Mouse (Mus musculus): Measurements from ENCODE around the gene Tspoap1. TPM values are rescaled to one million over a fixed set of nuclear protein-coding genes. Genes with fewer than 3 reads are reported as not detected.

The Tspoap1 gene
- total and polyA plus RNA-seq, 3 experiments, result 12.3 to 36.9 (median 12.8) TPM

GRCm38 (mm10) chr11:87748132-87749119 is 11.9 kb upstream of the Tspoap1 start:
- in situ Hi-C loops (cut with MboI; ENCODE audit: low pct_ligation_motif_present, low pct_unique_long_range_greater_than_20kb, low sequenced_read_pairs), result no loop called here
- H3K27me3 ChIP-seq (replicated peaks), result no peaks in the 10 kb centered on the region
- H3K9ac ChIP-seq (ENCODE audit: insufficient read depth, low read depth), result peak overlapping the region; percentile 84
- dilution Hi-C loops (cut with MboI; ENCODE audit: extremely low pct_ligation_motif_present, extremely low pct_unique_long_range_greater_than_20kb, low sequenced_read_pairs), result no loop called here
- H3K36me3 ChIP-seq (replicated peaks in 1 of 2; ENCODE audit: control insufficient read depth in 1 of 2, insufficient read depth in 1 of 2, low read length in 1 of 2), result peaks cover 5 to 8% of the 10 kb centered on the region in 2 experiments
- peaks cover 37 to 81% of the 10 kb centered on the region in 2 experiments for H3K4me1 ChIP-seq (ENCODE audit: control insufficient read depth in 1 of 2, insufficient read depth in 2 of 2)
- H3K9me3 ChIP-seq (replicated peaks; ENCODE audit: low read length), result no peaks in the 10 kb centered on the region
- DNase-seq (ENCODE audit: extremely low read depth), result peak; percentile 97
- H3K27ac ChIP-seq (ENCODE audit: insufficient read depth, low read depth), result peak overlapping the region; percentile 96
- H3K4me2 ChIP-seq (ENCODE audit: insufficient read depth, low read depth, poor library complexity, severe bottlenecking), result peak overlapping the region; percentile 49
- peak overlapping the region; percentile 30 to 51 (median 39) for H3K4me3 ChIP-seq (replicated peaks in 1 of 3; ENCODE audit: low read depth in 2 of 3, low read length in 2 of 3, poor library complexity in 1 of 3)
- 0 out of 2 replicates have a peak, but pooled peaks cover 13% of the 10 kb centered on the region for H3K79me2 ChIP-seq (replicated peaks; ENCODE audit: control insufficient read depth, extremely low read depth, insufficient read depth, poor library complexity, severe bottlenecking)
- no peak; the same call in 1 of the 2 replicates for TF ChIP-seq SMC3 (IDR thresholded peaks at IDR 0.05; ENCODE audit: low read depth, low read length)
- peak; percentile 41 for TF ChIP-seq HCFC1 (IDR thresholded peaks at IDR 0.05; ENCODE audit: low read depth, low read length)
- peak; percentile 47; the same call in 1 of the 2 replicates for TF ChIP-seq NRF1 (IDR thresholded peaks at IDR 0.05; ENCODE audit: low read depth, low read length)
- peak; percentile 47; the same call in 1 of the 2 replicates for TF ChIP-seq CHD2 (IDR thresholded peaks at IDR 0.05; ENCODE audit: low read length)
- peak; percentile 94 for TF ChIP-seq CHD1 (IDR thresholded peaks at IDR 0.05; ENCODE audit: low read depth, low read length)
- TF ChIP-seq MAX (IDR thresholded peaks at IDR 0.05; ENCODE audit: low read length), result 0 out of 2 replicates have a peak, but pooled peaks have one; percentile 27
- no peak for TF ChIP-seq GABPA (IDR thresholded peaks at IDR 0.05; ENCODE audit: insufficient replicate concordance, low read depth, low read length)
- peak; percentile 95 for TF ChIP-seq POLR2AphosphoS2 (IDR thresholded peaks at IDR 0.05; ENCODE audit: low read depth, low read length)
- TF ChIP-seq CTCF (conservative IDR thresholded peaks at IDR 0.05 in 1 of 2, IDR thresholded peaks at IDR 0.05 in 1 of 2; ENCODE audit: low read depth in 2 of 2, low read length in 2 of 2), result no peak
- peak; percentile 28; the same call in 1 of the 2 replicates for TF ChIP-seq E2F4 (IDR thresholded peaks at IDR 0.05; ENCODE audit: insufficient replicate concordance, low read depth, low read length)
- TF ChIP-seq NELFE (IDR thresholded peaks at IDR 0.05; ENCODE audit: low read depth, low read length), result peak; percentile 90
- TF ChIP-seq ZC3H11A (IDR thresholded peaks at IDR 0.05; ENCODE audit: low read depth, low read length), result 0 out of 2 replicates have a peak, but pooled peaks have one; percentile 3
- TF ChIP-seq JUND (conservative IDR thresholded peaks at IDR 0.05; ENCODE audit: low read depth, low read length), result 0 out of 2 replicates have a peak, but pooled peaks have one; percentile 10
- TF ChIP-seq JUN (IDR thresholded peaks at IDR 0.05; ENCODE audit: insufficient read depth, low read depth, low read length), result no peak
- no peak for TF ChIP-seq PAX5 (IDR thresholded peaks at IDR 0.05; ENCODE audit: low read length)
- TF ChIP-seq BHLHE40 (IDR thresholded peaks at IDR 0.05; ENCODE audit: low read depth, low read length), result peak; percentile 64
- TF ChIP-seq SIN3A (IDR thresholded peaks at IDR 0.05; ENCODE audit: low read length), result peak; percentile 80
- TF ChIP-seq USF2 (conservative IDR thresholded peaks at IDR 0.05; ENCODE audit: low read depth, low read length), result peak; percentile 7; the same call in 1 of the 2 replicates
- TF ChIP-seq MXI1 (IDR thresholded peaks at IDR 0.05; ENCODE audit: low read depth, low read length), result peak; percentile 78
- TF ChIP-seq ZNF384 (IDR thresholded peaks at IDR 0.05; ENCODE audit: low read depth, low read length), result no peak; the same call in 1 of the 2 replicates
- TF ChIP-seq ZKSCAN1 (IDR thresholded peaks at IDR 0.05; ENCODE audit: borderline replicate concordance, low read depth, low read length), result no peak
- TF ChIP-seq KAT2A (IDR thresholded peaks at IDR 0.05; ENCODE audit: insufficient replicate concordance, low read length), result peak; percentile 74; the same call in 1 of the 2 replicates
- peak; percentile 90 for TF ChIP-seq POLR2A (IDR thresholded peaks at IDR 0.05; ENCODE audit: low read depth, low read length)
- no peak for TF ChIP-seq USF1 (IDR thresholded peaks at IDR 0.05; ENCODE audit: low read depth, low read length)
- 0 out of 2 replicates have a peak, but pooled peaks have one; percentile 88 for TF ChIP-seq MAZ (IDR thresholded peaks at IDR 0.05; ENCODE audit: low read depth, low read length)
- TF ChIP-seq TCF12 (IDR thresholded peaks at IDR 0.05; ENCODE audit: low read depth, low read length), result peak; percentile 93
- peak; percentile 72 for TF ChIP-seq ETS1 (conservative IDR thresholded peaks at IDR 0.05; ENCODE audit: low read depth, low read length)
- peak; percentile 65 for TF ChIP-seq EP300 (IDR thresholded peaks at IDR 0.05; ENCODE audit: low read length)
- peak; percentile 81; the same call in 1 of the 2 replicates for TF ChIP-seq MYC (IDR thresholded peaks at IDR 0.05; ENCODE audit: low read depth, low read length)
- TF ChIP-seq RCOR1 (conservative IDR thresholded peaks at IDR 0.05; ENCODE audit: low read depth, low read length), result peak; percentile 90; the same call in 1 of the 2 replicates
- peak; percentile 11 for TF ChIP-seq RAD21 (IDR thresholded peaks at IDR 0.05; ENCODE audit: low read depth, low read length)
- TF ChIP-seq IRF4 (IDR thresholded peaks at IDR 0.05; ENCODE audit: low read depth, low read length), result peak; percentile 80
- TF ChIP-seq ELF1 (IDR thresholded peaks at IDR 0.05; ENCODE audit: low read depth, low read length), result peak; percentile 63; the same call in 1 of the 2 replicates
- 0 out of 2 replicates have a peak, but pooled peaks have one; percentile 46 for TF ChIP-seq MAFK (IDR thresholded peaks at IDR 0.05; ENCODE audit: insufficient replicate concordance, low read length)
- TF ChIP-seq MEF2A (IDR thresholded peaks at IDR 0.05; ENCODE audit: borderline replicate concordance, low read depth, low read length), result peak; percentile 76; the same call in 1 of the 2 replicates
- TF ChIP-seq TBP (conservative IDR thresholded peaks at IDR 0.05; ENCODE audit: low read depth, low read length), result peak; percentile 97

Measured in CH12.LX (cell line).